In the genomic region with DNA sequence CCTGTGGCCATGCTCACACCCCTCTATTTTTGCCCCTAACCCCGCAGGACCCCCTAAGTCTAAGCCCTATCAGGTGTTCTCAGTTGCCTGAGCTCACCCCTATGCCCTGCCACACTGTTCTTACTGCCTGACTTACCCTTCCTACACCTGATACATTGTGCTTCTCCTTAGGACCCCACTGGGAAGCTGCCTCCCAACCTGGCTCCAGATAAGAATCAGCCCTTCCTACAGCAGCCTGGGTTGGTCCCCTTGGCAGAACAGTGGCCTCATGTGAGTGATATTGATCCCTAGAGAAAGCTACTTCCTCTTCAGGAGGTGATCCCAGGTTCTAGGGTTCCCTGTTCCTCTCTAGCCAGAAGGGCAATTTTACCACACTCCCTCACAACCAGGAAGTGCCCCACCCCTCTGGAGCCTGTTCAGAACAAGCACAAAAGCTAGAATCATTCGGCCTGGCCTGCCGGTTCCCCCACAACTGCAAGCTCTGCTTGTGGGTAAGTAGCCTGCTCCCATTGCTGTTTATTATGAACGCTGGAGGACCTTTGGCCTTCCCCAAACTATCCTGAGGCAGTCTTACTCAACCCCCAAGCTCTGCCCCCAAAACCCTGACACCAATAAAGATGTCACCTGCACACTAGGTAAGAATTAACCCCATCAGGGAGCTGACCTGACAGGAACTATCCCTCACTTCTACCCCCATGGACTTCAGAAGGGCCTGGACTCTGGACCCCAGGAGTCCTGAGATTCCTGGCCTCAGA, we compare ENCODE assay signal across 7 mouse cellular contexts. TPM values are rescaled to one million over a fixed set of nuclear protein-coding genes. Genes with fewer than 3 reads are reported as not detected.
DNase-seq lines count a peak whose midpoint lies in the region; ATAC-seq and TF ChIP-seq lines count a peak whose summit lies in the region.

A gene (plus strand): TSS at position 390 of the 755 bp plus-strand sequence.

- no peak within 1 kb of the TSS for H3K9ac ChIP-seq in limb, embryonic 14.5 days (ENCODE audit: low read depth, low read length, severe bottlenecking)
- no peak within 1 kb of the TSS for H3K9ac ChIP-seq in forebrain, embryonic 13.5 days

- H3K4me1 ChIP-seq in limb, embryonic 14.5 days (ENCODE audit: control insufficient read depth, insufficient read depth, low read length): no peaks in the 10 kb centered on the region
- H3K4me1 ChIP-seq in forebrain, embryonic 13.5 days: no peaks in the 10 kb centered on the region

- 20% methylated on average over 4 of the region's 4 CpGs for WGBS in limb, embryonic 14.5 days
- 54% methylated on average over 4 of the region's 4 CpGs for WGBS in forebrain, embryonic 13.5 days

- intact Hi-C loops in heart, postnatal 10 days (cut with DNase I): loop anchor here (10.0 kb wide), 1 partner anchor 579 kb away; no protein-coding TSS in a partner anchor

- no peaks in the 10 kb centered on the region for H3K36me3 ChIP-seq in limb, embryonic 14.5 days (ENCODE audit: control insufficient read depth, insufficient read depth, low read length)
- no peaks in the 10 kb centered on the region for H3K36me3 ChIP-seq in forebrain, embryonic 13.5 days (ENCODE audit: poor library complexity, severe bottlenecking)

- no peak within 1 kb of the TSS for H3K27ac ChIP-seq in limb, embryonic 14.5 days (replicated peaks; ENCODE audit: low read depth, low read length)
- H3K27ac ChIP-seq in forebrain, embryonic 13.5 days: no peak within 1 kb of the TSS

- no peak within 1 kb of the TSS; the same call in 1 of the 2 replicates for H3K4me3 ChIP-seq in limb, embryonic 14.5 days (replicated peaks; ENCODE audit: low read length)
- no peak within 1 kb of the TSS for H3K4me3 ChIP-seq in forebrain, embryonic 13.5 days

- H3K4me2 ChIP-seq in limb, embryonic 14.5 days (replicated peaks; ENCODE audit: low read depth, low read length, severe bottlenecking): peak within 1 kb of the TSS; percentile 17
- H3K4me2 ChIP-seq in forebrain, embryonic 13.5 days: no peak within 1 kb of the TSS

- H3K9me3 ChIP-seq in limb, embryonic 14.5 days (ENCODE audit: control insufficient read depth, low read length): no peaks in the 10 kb centered on the region
- no peaks in the 10 kb centered on the region for H3K9me3 ChIP-seq in forebrain, embryonic 13.5 days (replicated peaks)

- no peaks in the 10 kb centered on the region for H3K27me3 ChIP-seq in limb, embryonic 14.5 days (ENCODE audit: control insufficient read depth, insufficient read depth, low read length)
- peaks cover 26% of the 10 kb centered on the region for H3K27me3 ChIP-seq in forebrain, embryonic 13.5 days

- no peak for TF ChIP-seq POLR2A in limb, embryonic 14.5 days (IDR thresholded peaks at IDR 0.05; ENCODE audit: borderline replicate concordance, extremely low read depth, insufficient read depth, insufficient read length)

- ATAC-seq in common myeloid progenitor, adult 5-6 weeks (replicated peaks; ENCODE audit: low read depth, poor library complexity, severe bottlenecking): peak; percentile 74
- ATAC-seq in limb, embryonic 14.5 days (ENCODE audit: low FRiP score, low read depth): no peak
- ATAC-seq in monocyte, adult 5-6 weeks (replicated peaks; ENCODE audit: insufficient number of reproducible peaks, low FRiP score, low TSS enrichment, poor library complexity, severe bottlenecking): peak; percentile 48
- ATAC-seq in forebrain, embryonic 13.5 days: no peak

- DNase-seq in heart, postnatal 10 days: peak; percentile 39 to 60
- DNase-seq in limb, embryonic 14.5 days (ENCODE audit: low spot score): peak; percentile 30
- no peak for DNase-seq in layer of hippocampus, postnatal 14 days (ENCODE audit: low spot score in 2 of 2)
- no peak for DNase-seq in thymus, postnatal 4 days

RNA-seq across cellular contexts. Expression of the gene that starts here (rescaled TPM):
- total RNA-seq in common myeloid progenitor, adult 5-6 weeks (2017): 2.6 TPM in 1 of 2 replicates, not detected in the other
- total RNA-seq in heart, postnatal 10 days (2021): under 1 TPM; 0.43 to 0.50 TPM
- polyA plus RNA-seq in limb, embryonic 14.5 days (2012; rRNA removed): 3.3 and 5.3 TPM in 2 replicates
- polyA plus RNA-seq in limb, embryonic 14.5 days (2014; fragmentation: Nextera tagmentation; extraction: Ambion mirVana): 2.3 and 2.6 TPM in 2 replicates
- total RNA-seq in monocyte, adult 5-6 weeks (2017): 1.3 TPM in 1 of 3 replicates, not detected in the others
- total RNA-seq in layer of hippocampus, postnatal 14 days (2021): under 1 TPM; 0.21 to 0.36 TPM
- polyA plus RNA-seq in forebrain, embryonic 13.5 days (2015; fragmentation: Nextera tagmentation; extraction: Ambion mirVana): 0.15 and 0.45 TPM in 2 replicates

Comparison
In these comparisons a context has a peak if more than half of its experiments do, and no peak if none do; other contexts are left out.
1. Peak in DNase-seq in heart, postnatal 10 days; RNA of the gene not detected or under 1 TPM.
2. ATAC-seq: peak in common myeloid progenitor, adult 5-6 weeks (single experiment) and monocyte, adult 5-6 weeks (single experiment); none in limb, embryonic 14.5 days (single experiment) and forebrain, embryonic 13.5 days (single experiment).